Mouse (Mus musculus): ENCODE data around the gene Scaper. TPM values are rescaled to one million over a fixed set of nuclear protein-coding genes. Genes with fewer than 3 reads are reported as not detected.

Gene Scaper
- polyA plus RNA-seq, 1 experiment from 2014 or later: 5.2 TPM

- Histone ChIP-seq H3K27me3 (replicated peaks; ENCODE audit: control insufficient read depth, insufficient read depth, low read length) (peaks cover 70% of the 10 kb centered on the region), H3K27ac (ENCODE audit: low read depth, low read length) (no peak overlapping the region), H3K4me2 (replicated peaks; ENCODE audit: low read depth) (peak overlapping the region; percentile 64), H3K9me3 (ENCODE audit: control insufficient read depth) (no peaks in the 10 kb centered on the region), H3K9ac (ENCODE audit: low read depth, low read length) (0 out of 2 replicates have a peak overlapping the region, but pooled peaks have one; percentile 22), H3K36me3 (ENCODE audit: control insufficient read depth, insufficient read depth) (no peaks in the 10 kb centered on the region), H3K4me3 (ENCODE audit: low read depth, low read length) (peak overlapping the region; percentile 50), H3K4me1 (replicated peaks; ENCODE audit: control insufficient read depth, insufficient read depth, low read length) (peaks cover 2% of the 10 kb centered on the region; the same call in 1 of the 2 replicates)
- ATAC-seq: no peak
- 3% methylated on average over 12 of the region's 12 CpGs for WGBS
- no peak for TF ChIP-seq CTCF (IDR thresholded peaks at IDR 0.05; ENCODE audit: low read depth)
Measured at GRCm38 (mm10) chr9:55540391-55540770, 397.5 kb downstream of the Scaper start.

- Histone ChIP-seq H3K27ac (ENCODE audit: low read depth, low read length) (no peak overlapping the region), H3K4me1 (replicated peaks; ENCODE audit: control insufficient read depth, insufficient read depth, low read length) (peaks cover under 1% of the 10 kb centered on the region; the same call in 1 of the 2 replicates), H3K27me3 (replicated peaks; ENCODE audit: control insufficient read depth, insufficient read depth, low read length) (peaks cover 65% of the 10 kb centered on the region), H3K9me3 (ENCODE audit: control insufficient read depth) (no peaks in the 10 kb centered on the region), H3K9ac (ENCODE audit: low read depth, low read length) (no peak overlapping the region), H3K36me3 (ENCODE audit: control insufficient read depth, insufficient read depth) (no peaks in the 10 kb centered on the region), H3K4me3 (ENCODE audit: low read depth, low read length) (peak overlapping the region; percentile 50), H3K4me2 (replicated peaks; ENCODE audit: low read depth) (peak overlapping the region; percentile 64)
- TF ChIP-seq CTCF (IDR thresholded peaks at IDR 0.05; ENCODE audit: low read depth): no peak
- ATAC-seq: no peak
- 5% methylated on average over 31 of the region's 31 CpGs for whole genome bisulfite sequencing
Measured at GRCm38 (mm10) chr9:55539661-55540390, 398.1 kb downstream of the Scaper start.

- Histone ChIP-seq H3K27ac (ENCODE audit: low read depth, low read length) (no peak overlapping the region), H3K27me3 (replicated peaks; ENCODE audit: control insufficient read depth, insufficient read depth, low read length) (peaks cover 56% of the 10 kb centered on the region), H3K9me3 (ENCODE audit: control insufficient read depth) (no peaks in the 10 kb centered on the region), H3K36me3 (ENCODE audit: control insufficient read depth, insufficient read depth) (no peaks in the 10 kb centered on the region), H3K4me2 (replicated peaks; ENCODE audit: low read depth) (no peak overlapping the region), H3K4me1 (replicated peaks; ENCODE audit: control insufficient read depth, insufficient read depth, low read length) (no peaks in the 10 kb centered on the region; the same call in 1 of the 2 replicates), H3K9ac (ENCODE audit: low read depth, low read length) (no peak overlapping the region), H3K4me3 (ENCODE audit: low read depth, low read length) (no peak overlapping the region)
- 52% methylated on average over 1 of the region's 1 CpGs for WGBS
- no peak for ATAC-seq
- TF ChIP-seq CTCF (IDR thresholded peaks at IDR 0.05; ENCODE audit: low read depth): no peak
Measured at GRCm38 (mm10) chr9:55539006-55539405, 398.9 kb downstream of the Scaper start.

GRCm38 (mm10) chr9:55538377-55538776 lies 399.5 kb downstream of the Scaper start, which contains the start of gene Isl2:
Gene Isl2 (plus strand): TSS chr9:55538672.
- Histone ChIP-seq H3K9me3 (ENCODE audit: control insufficient read depth) (no peaks in the 10 kb centered on the region), H3K27me3 (replicated peaks; ENCODE audit: control insufficient read depth, insufficient read depth, low read length) (peaks cover 52% of the 10 kb centered on the region), H3K27ac (ENCODE audit: low read depth, low read length) (no peak within 1 kb of the TSS), H3K36me3 (ENCODE audit: control insufficient read depth, insufficient read depth) (no peaks in the 10 kb centered on the region), H3K9ac (ENCODE audit: low read depth, low read length) (no peak within 1 kb of the TSS), H3K4me3 (ENCODE audit: low read depth, low read length) (peak within 1 kb of the TSS; percentile 50), H3K4me1 (replicated peaks; ENCODE audit: control insufficient read depth, insufficient read depth, low read length) (no peaks in the 10 kb centered on the region; the same call in 1 of the 2 replicates), H3K4me2 (replicated peaks; ENCODE audit: low read depth) (peak within 1 kb of the TSS; percentile 64; the same call in 1 of the 2 replicates)
- WGBS: 36% methylated on average over 4 of the region's 4 CpGs
- no peak for ATAC-seq
- TF ChIP-seq CTCF (IDR thresholded peaks at IDR 0.05; ENCODE audit: low read depth): no peak

- 0 out of 2 replicates have a peak, but pooled peaks have one; percentile 44 for ATAC-seq
Measured at GRCm38 (mm10) chr9:55535907-55536306, 402.0 kb downstream of the Scaper start.

GRCm38 (mm10) chr9:55525716-55526115 lies 412.2 kb downstream of the Scaper start:
- 62% methylated on average over 4 of the region's 4 CpGs for WGBS
- no peak for ATAC-seq
- H3K4me1 ChIP-seq (replicated peaks; ENCODE audit: control insufficient read depth, insufficient read depth, low read length): no peaks in the 10 kb centered on the region
- H3K4me2 ChIP-seq (replicated peaks; ENCODE audit: low read depth): no peak overlapping the region
- no peaks in the 10 kb centered on the region for H3K9me3 ChIP-seq (ENCODE audit: control insufficient read depth)
- no peak overlapping the region for H3K9ac ChIP-seq (ENCODE audit: low read depth, low read length)
- no peak overlapping the region for H3K4me3 ChIP-seq (ENCODE audit: low read depth, low read length)
- TF ChIP-seq CTCF (IDR thresholded peaks at IDR 0.05; ENCODE audit: low read depth): peak; percentile 67
- no peaks in the 10 kb centered on the region for H3K36me3 ChIP-seq (ENCODE audit: control insufficient read depth, insufficient read depth)
- no peak overlapping the region for H3K27ac ChIP-seq (ENCODE audit: low read depth, low read length)
- H3K27me3 ChIP-seq (replicated peaks; ENCODE audit: control insufficient read depth, insufficient read depth, low read length): no peaks in the 10 kb centered on the region

More at GRCm38 (mm10) chr9:55535907-55536306, 402.0 kb downstream of the Scaper start:
- no peak overlapping the region for H3K9ac ChIP-seq (ENCODE audit: low read depth, low read length)
- H3K4me2 ChIP-seq (replicated peaks; ENCODE audit: low read depth): no peak overlapping the region
- H3K9me3 ChIP-seq (ENCODE audit: control insufficient read depth): no peaks in the 10 kb centered on the region
- TF ChIP-seq CTCF (IDR thresholded peaks at IDR 0.05; ENCODE audit: low read depth): peak; percentile 86
- no peak overlapping the region; the same call in 1 of the 2 replicates for H3K27ac ChIP-seq (ENCODE audit: low read depth, low read length)
- H3K4me3 ChIP-seq (ENCODE audit: low read depth, low read length): no peak overlapping the region
- H3K27me3 ChIP-seq (replicated peaks; ENCODE audit: control insufficient read depth, insufficient read depth, low read length): peaks cover 36% of the 10 kb centered on the region
- no peaks in the 10 kb centered on the region for H3K4me1 ChIP-seq (replicated peaks; ENCODE audit: control insufficient read depth, insufficient read depth, low read length)
- WGBS: 23% methylated on average over 3 of the region's 3 CpGs
- H3K36me3 ChIP-seq (ENCODE audit: control insufficient read depth, insufficient read depth): no peaks in the 10 kb centered on the region

All from intestine, postnatal 0 days (tissue).